ENCODE assay signal across 9 mouse cellular contexts in genomic region chr10:22777939-22778338, GRCm38 (mm10). TPM values are rescaled to one million over a fixed set of nuclear protein-coding genes. Genes with fewer than 3 reads are reported as not detected.
DNase-seq lines count a peak whose midpoint lies in the region; ATAC-seq lines count a peak whose summit lies in the region.
"Had no signal": no experiment of that assay in that cellular context is flagged by ENCODE, and none has a peak within 500 bp of the region (broad histone marks: within the 10 kb centered on the region; RNA-seq: fewer than 3 reads in every experiment).

No protein-coding gene starts in this region.

- H3K36me3 ChIP-seq in lung, embryonic 16.5 days (ENCODE audit: control insufficient read depth, insufficient read depth, low read length), result no peaks in the 10 kb centered on the region
- H3K36me3 ChIP-seq: heart, embryonic 13.5 days had no signal

- no peak overlapping the region for H3K9ac ChIP-seq in lung, embryonic 16.5 days (ENCODE audit: low read length)
- H3K9ac ChIP-seq: heart, embryonic 13.5 days had no signal

- H3K9me3 ChIP-seq in lung, embryonic 16.5 days (ENCODE audit: control insufficient read depth, low read length), result no peaks in the 10 kb centered on the region
- H3K9me3 ChIP-seq: heart, embryonic 13.5 days had no signal

- no peak overlapping the region for H3K27ac ChIP-seq in lung, embryonic 16.5 days (ENCODE audit: low read length)
- H3K27ac ChIP-seq: heart, embryonic 13.5 days had no signal

- peak; percentile 80 for ATAC-seq in lung, embryonic 16.5 days (ENCODE audit: low read depth)

- H3K4me3 ChIP-seq in lung, embryonic 16.5 days (ENCODE audit: low read length), result no peak overlapping the region
- H3K4me3 ChIP-seq: heart, embryonic 13.5 days had no signal

- DNase-seq in gastrocnemius, postnatal 10 days, result peak; percentile 28
- no peak for DNase-seq in gastrocnemius, postnatal 25 days
- peak; percentile 16 to 29 for DNase-seq in right cerebral cortex, adult 2 months (ENCODE audit: low spot score in 2 of 2)
- DNase-seq in right cerebral cortex, postnatal 25 days, result no peak
- DNase-seq in heart, postnatal 4 days, result peak; percentile 58
- DNase-seq in thymus, postnatal 0 days (ENCODE audit: low spot score), result no peak
- no peak for DNase-seq in cerebellum, adult 8-10 months

- WGBS in lung, embryonic 16.5 days, result 4% methylated on average over 5 of the region's 5 CpGs

- H3K4me1 ChIP-seq in lung, embryonic 16.5 days (replicated peaks; ENCODE audit: control insufficient read depth, insufficient read depth, low read length), result no peaks in the 10 kb centered on the region
- H3K4me1 ChIP-seq: heart, embryonic 13.5 days had no signal

- H3K27me3 ChIP-seq in lung, embryonic 16.5 days (ENCODE audit: control insufficient read depth, insufficient read depth, low read depth, low read length), result no peaks in the 10 kb centered on the region

- no peak overlapping the region for H3K4me2 ChIP-seq in lung, embryonic 16.5 days (ENCODE audit: low read depth, low read length)
- H3K4me2 ChIP-seq: heart, embryonic 13.5 days had no signal

RNA-seq across cellular contexts. Expression of gene Tcf21, which starts 42.0 kb away (rescaled TPM):
- not detected for total RNA-seq in gastrocnemius, postnatal 10 days (2021)
- total RNA-seq in gastrocnemius, postnatal 25 days (2021), result not detected
- 10 to 100 TPM; 38.6 to 44.5 TPM for total RNA-seq in heart, postnatal 4 days (2021)
- polyA plus RNA-seq in lung, embryonic 16.5 days (2015; fragmentation: Nextera tagmentation; extraction: Ambion mirVana), result 383 and 396 TPM in 2 replicates
- polyA plus RNA-seq in thymus, postnatal 0 days (2015; fragmentation: Nextera tagmentation; extraction: Ambion mirVana), result 0.82 and 0.94 TPM in 2 replicates

RNA-seq across cellular contexts. Expression of gene Tbpl1, which starts 46.2 kb away (rescaled TPM):
- 10 to 100 TPM; 24.2 to 31.1 TPM for total RNA-seq in gastrocnemius, postnatal 10 days (2021)
- 10 to 100 TPM; 17.0 to 22.9 TPM for total RNA-seq in gastrocnemius, postnatal 25 days (2021)
- total RNA-seq in heart, postnatal 4 days (2021), result 10 to 100 TPM; 28.8 to 31.7 TPM
- 50.5 and 52.2 TPM in 2 replicates for polyA plus RNA-seq in lung, embryonic 16.5 days (2015; fragmentation: Nextera tagmentation; extraction: Ambion mirVana)
- 70.5 and 74.2 TPM in 2 replicates for polyA plus RNA-seq in thymus, postnatal 0 days (2015; fragmentation: Nextera tagmentation; extraction: Ambion mirVana)

Comparison
In these comparisons a context has a peak if more than half of its experiments do, and no peak if none do; other contexts are left out.
1. DNase-seq: peak in gastrocnemius, postnatal 10 days (single experiment), right cerebral cortex, adult 2 months (2 of 2) and heart, postnatal 4 days (single experiment); none in gastrocnemius, postnatal 25 days (single experiment), right cerebral cortex, postnatal 25 days (single experiment), thymus, postnatal 0 days (single experiment) and cerebellum, adult 8-10 months (single experiment).
2. RNA of gene Tcf21, which starts 42.0 kb away (total RNA-seq): 38.6 to 44.5 TPM in heart, postnatal 4 days; not detected in gastrocnemius, postnatal 10 days and not detected in gastrocnemius, postnatal 25 days; every median in the first group is over 10 times any median in the second.